Mouse (Mus musculus): Measurements from ENCODE around the gene Ptges2.

- TF ChIP-seq CTCF (IDR thresholded peaks at IDR 0.05; ENCODE audit: low read depth) = no peak
- TF ChIP-seq EP300 (optimal IDR thresholded peaks at IDR 0.05) = no peak
These were observed 59.4 kb downstream of the Ptges2 start for GRCm38 (mm10) chr2:32455101-32455500.
